Mouse (Mus musculus) right cerebral cortex, postnatal 25 days (tissue): ENCODE results near the gene Gm49373.
A peak's percentile ranks its signal among the peaks of the same experiment; 100 is the strongest.

ENCODE experiments used
- DNase-seq: peaks from one replicate; pipeline ENCODE4 v3.0.0; 2022

Gene Gm49373

DNA sequence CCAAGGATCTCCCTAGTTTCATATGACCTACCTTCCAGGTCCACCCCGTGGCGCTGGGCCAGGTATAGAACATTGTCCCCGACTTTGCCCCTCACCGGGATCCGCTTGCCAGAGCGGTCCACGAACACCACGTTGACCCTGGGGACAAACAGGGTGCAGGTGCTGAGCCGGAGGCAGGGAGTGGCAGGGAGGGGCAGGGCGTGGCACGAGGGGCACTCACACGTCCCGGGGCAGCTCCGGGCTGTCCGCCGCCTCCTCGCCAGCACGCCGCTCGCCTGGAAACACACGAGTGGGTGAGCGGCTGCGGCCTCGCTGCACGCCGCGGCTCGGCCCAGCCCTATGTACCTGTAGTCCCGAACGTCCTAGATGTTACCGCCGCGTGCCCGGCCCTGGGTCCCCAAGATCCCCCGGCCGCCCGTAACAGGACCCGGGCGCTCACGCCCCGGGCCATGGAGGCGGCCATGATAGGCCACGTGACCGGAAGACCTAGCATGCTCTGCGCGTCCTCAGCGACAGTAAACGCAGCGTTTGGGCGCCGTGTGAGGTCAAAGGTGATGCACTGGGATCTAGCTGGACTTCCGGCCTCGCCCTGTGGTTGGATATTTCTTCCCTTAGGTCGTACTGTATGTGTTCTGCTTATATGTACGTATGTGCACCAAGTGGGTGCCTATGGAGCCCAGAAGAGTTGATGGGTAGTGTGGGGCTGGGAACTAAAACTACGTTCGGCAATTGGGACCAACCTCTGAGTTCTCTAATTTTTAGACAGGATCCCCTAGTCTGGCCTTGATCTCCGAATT, at the start of gene Gm49373, which contains the start of gene Fdx1l:
Gene Gm49373, minus strand, starts transcription at position 53 of the 797 bp plus-strand sequence.
Gene Fdx1l, minus strand, starts transcription at position 571 of the 797 bp plus-strand sequence.
- peak; percentile 91 for DNase-seq

DNA sequence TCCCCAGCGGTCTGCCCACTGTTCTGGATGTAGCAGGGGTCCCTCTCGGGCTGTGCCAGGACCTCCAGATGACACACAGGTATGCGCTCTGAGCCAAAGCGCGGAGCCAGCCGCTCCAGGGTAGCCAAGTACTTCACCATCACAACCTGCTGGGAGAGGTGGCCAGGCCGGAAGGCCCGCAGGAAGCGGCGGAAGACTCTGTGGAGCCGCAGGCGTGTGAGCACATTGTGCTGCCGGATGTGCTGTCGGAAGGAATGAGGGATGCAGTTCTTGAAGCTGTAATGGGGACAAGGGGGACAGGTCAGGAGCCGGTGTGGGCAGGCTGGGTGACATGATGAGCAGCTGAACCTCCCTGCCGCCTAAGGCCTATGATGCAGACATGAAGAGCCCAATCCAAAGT, 48.6 kb upstream of the Gm49373 start:
- DNase-seq: no peak

DNA sequence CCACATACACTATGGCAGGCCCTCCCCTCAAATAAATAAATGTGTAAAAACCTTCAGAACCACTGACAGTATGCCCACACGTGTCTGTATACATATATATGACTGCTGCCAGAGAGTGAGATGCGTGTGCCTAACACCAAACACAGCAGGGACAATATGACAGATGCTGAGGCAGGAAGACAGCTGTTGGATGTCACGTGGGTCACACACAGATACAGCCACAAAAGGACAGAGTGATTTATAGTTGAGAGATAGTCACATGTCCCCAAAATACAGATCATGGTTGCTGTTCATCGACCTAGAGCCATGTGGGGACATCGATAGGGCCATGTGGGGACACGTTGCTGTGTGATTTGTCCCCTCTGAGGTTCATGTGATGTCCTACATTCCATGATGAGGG, 44.2 kb upstream of the Gm49373 start:
- no peak for DNase-seq

DNA sequence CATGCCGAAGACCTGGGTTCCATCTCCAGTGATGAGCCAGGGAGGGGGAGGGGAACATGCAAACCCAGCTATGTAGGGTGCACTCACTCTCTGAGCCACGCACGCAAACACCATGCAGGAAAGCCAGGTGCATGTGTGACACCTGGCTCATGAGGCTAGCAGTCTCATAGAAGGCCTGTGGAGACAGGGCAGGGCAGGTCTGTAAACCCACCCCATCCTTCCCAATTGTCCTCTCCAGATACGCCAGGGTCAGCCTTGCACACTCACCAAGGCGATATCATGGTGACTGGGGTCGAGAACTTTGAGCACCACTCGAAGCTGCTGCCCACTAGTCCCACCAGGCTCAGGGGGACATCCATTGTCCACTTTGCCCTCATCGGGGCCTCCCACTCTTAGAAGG, 42.2 kb upstream of the Gm49373 start:
- no peak for DNase-seq

DNA sequence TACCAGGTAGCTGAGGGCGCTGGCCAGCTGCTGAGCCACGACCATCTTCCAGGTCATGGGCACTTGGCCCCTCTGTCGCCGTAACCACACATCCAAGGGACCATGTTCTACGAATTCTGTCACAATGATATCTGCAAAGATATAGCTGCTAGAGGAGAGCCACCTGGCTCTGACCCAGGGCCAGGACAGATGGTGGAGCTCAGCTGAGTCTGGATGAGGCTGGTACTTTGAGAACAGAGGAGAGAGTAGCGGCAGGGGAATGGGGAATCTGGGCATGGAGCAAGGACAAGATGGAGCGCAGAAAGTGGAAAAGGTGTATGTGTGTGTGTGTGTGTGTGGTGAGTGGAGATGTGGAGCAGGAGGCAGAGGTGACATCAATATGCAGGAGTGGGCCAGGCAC, 41.3 kb upstream of the Gm49373 start:
- DNase-seq: no peak

DNA sequence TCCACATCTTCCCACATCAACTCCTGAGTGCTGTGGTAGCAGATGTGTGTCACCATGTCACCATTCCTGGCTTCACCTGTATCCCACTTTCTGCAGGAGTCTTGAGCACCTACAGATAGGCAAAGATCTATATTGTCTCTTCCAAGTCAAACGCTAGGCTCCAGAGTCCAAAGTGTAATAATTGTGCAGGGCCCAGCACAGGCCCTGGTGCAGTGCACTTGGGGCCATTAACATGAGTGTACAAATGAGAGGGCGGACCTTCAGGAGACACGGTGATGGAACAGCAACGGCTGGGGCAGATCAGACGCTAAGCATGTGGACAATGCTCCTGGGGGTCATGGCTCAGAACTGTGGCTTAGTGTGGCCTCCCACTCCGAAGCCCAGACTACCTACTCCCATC, 40.9 kb upstream of the Gm49373 start:
- no peak for DNase-seq

DNA sequence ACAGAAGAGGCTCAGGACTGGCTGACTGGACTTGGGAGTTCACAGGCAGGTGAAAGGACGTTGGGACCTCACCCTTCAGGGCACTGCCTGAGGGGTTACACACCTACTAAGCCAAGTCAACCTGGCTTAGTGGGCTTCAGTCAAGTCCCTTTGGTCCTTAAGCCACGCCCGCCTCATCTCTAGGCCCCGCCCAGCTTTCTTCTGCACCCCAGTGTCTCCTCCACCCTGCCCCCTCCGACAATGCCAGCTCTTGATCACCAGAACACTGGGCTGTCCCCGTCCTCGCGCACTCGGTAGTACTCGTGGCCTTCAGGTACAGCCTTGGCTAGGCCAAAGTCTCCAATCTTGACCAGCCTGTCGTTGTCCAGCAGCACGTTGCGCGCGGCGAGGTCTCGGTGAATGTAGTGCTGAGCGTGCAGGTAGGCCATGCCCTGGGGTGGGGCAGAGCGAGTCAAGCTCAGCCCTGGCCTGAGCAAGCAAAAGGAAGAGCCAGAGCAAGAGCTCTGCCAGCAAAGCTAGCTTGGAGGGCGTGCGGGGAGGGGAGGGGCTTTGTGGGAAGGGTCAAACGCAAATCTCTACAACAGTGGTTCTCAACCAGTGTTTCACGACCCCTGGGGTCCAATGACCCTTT, 34.8 kb upstream of the Gm49373 start:
- DNase-seq: no peak

DNA sequence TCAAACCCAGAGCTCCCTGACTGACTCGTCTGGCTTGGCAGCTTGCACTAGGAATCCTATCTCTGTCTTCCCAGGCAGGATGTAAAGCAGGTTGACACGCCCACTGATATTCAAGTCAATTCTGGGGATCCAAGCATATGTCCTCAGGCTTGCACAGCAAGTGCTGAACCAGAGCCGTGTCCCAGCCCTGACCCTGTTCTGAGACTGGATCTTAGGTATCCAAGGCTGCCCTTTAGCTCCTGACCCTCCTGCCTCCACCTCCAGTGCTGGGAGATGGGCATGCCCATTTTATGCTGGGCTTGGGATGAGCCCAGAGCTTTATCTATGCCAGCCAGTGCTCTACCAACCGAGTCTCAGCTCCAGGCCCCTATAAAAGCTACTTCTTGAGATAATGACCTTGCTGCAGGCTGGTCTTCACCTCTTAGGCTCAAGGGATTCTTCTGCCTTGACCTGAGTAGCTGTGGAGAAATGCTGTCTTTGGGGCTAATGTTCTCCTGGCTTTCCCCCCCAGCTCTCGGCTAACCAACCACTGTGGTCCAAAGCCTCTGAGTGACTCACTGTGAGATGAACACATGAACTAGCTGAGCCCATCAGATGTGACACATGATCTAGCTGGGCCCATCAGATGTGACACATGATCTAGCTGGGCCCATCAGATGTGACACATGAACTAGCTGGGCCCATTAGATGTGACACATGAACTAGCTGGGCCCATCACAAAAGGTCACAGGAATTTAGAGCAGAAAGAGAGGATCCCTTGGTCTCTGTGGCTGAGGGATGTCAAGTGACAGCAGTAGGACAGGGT, 33.1 kb upstream of the Gm49373 start:
- DNase-seq: no peak

DNA sequence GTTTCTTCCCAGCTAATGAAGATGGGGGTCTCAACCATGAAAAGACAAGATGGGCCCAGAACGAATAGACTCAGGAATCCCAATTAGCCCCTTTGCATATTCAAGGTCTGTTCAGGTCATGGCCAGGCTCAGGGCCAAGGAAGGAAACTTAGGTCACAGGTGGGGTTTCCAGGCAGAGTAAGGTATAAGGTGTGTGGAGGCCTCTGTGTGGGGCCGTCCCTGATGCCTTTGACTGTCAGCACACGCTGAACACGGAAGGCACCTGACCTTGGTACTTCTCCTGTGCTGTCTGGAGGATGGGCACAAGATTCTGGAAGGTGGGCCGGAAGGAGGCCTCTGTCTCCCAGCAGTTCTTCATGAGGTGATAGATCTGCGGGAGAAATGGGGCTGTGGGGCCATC, 31.9 kb upstream of the Gm49373 start:
- DNase-seq: no peak

DNA sequence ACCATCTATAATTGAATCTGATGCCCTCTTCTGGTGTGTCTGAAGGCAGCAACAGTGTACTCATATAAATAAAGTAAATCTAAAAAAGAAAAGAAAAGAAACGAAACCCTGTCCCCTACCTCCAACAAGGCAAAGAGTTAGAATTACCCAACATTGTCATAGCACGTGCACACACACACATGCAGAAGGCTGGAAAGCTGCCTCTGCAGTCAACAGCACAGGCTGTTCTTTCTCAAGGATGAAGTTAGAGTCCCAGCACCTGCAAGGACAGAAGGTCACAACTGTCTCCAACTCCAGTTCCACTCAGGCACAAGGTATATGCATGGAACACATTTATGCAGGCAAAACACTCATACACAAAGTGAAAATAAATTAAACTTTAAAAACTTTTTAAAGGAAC, 29.2 kb upstream of the Gm49373 start:
- DNase-seq: no peak

DNA sequence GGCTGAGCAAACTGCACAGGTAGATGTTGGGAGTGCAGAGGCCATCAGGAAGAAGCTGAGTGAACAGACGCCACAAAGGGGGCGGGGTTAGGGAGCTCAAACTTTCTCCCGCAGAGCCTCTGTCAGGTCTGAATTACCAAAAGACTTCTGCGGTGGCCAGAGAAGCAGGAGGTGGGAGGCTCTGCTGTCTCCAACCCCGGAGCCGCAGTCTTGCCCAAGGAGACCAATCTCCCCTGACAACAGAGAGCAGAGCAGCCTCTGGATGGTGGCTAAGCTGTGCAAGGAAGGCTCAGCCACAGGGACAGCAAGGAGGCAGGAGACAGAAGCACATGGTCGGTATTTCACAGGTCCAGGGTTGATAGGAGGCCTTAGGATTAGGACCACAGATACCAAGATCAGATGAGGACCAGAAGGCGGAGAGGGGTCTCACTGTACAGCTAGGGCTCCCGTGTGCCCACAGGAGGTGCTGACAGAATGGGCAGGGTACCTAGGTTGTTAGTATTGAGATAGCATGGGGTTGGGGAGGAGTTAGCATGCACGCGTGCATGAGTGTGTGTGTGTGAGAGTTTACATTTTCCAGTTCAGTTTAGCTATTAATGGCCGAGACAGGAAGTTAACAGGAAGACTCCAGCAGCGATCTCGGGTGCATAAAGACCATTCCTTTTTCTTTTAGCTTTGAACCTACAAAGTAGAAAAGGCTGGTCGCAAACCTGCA, 27.7 kb upstream of the Gm49373 start:
- DNase-seq: no peak

DNA sequence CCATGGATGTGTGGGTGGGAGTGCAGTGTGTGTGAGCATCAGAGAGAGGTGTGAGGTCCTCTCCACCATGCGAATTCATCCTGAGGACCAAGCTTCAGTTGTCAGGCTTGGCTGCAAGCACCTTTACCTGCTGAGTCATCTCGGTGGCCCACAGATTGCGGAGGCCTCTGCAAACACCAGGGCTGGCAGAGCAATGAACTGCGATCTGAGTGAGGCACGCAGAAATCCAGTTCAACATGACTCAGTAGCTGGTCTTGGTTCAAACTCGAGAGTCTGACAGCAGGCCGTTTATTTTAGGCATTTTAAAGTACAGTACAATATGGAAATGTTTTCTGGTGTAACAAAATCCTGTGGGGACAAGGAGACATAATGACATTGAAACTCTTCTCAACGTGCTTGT, 24.9 kb upstream of the Gm49373 start:
- DNase-seq: peak; percentile 71

DNA sequence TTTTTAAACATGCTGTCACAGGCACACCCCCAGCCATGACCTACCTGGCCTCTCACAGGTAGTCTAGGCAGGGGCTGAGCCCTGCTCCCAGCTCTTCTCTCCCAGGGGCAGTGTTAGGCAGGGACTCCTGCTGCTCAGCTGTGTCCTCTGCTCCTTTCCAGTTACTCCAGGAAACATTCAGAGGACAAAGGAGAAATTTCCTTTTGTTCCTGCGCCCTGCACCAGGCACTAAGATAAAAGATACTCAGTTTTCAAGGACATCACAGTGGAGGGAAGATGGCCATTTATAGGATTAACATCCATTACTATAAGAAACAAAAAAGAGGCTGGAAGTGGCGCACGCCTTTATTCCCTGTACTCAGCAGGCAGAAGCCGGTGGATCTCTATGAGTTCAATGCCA, 23.1 kb upstream of the Gm49373 start:
- DNase-seq: no peak

DNA sequence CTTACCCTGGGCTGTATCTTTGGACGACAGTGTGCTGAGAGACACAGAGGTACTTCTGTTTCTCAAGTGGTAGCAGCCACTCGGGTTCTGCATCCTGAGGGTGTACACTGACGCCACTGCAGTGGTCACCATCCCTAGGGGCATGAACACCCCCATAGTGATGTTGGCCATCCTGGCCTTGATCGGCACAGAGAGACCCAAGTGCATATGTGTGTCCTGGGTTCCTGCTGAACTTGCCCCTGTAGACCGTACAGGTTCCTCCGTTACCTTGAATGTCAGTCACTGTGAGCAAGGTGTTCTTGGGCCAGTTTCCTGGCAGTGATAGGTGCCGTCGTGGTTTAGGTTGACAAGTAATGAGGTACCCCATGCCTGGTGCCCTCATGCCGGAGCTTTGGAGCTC, 20.5 kb upstream of the Gm49373 start:
- no peak for DNase-seq

DNA sequence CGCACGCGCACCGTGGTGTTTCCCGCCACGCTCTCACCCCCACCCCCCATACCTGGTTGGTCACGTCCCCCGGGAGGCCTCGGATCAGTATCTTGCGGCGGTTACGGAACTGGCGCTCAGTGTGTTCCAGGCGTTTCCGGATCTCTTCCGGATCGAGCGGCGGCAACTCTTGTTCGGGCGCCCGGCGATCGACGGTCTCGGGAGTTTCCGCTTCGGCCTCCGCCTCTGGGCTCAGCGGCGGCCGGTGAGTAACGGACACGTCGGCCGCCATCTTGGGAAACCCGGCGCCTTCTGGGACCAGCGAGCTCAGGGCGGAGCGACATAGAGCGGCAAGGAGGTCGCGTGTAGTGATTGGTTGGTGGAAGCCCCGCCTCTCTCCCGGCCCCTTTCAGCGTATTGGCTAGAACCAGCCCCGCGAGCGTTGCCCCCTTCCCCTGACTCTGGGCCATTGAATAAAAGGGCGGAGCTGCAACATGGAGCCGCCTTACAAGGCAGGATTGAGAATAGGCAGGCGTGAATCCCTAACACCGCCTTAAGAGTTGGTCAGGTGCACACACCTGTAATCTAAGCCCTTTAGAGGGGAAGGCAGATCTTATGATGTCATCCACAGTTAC, 18.9 kb upstream of the Gm49373 start, which contains the start of the genes Gm38431 and Raver1:
Gene Gm38431, minus strand, starts transcription at position 291 of the 614 bp plus-strand sequence.
Gene Raver1, minus strand, starts transcription at position 302 of the 614 bp plus-strand sequence.
- peak; percentile 97 for DNase-seq

DNA sequence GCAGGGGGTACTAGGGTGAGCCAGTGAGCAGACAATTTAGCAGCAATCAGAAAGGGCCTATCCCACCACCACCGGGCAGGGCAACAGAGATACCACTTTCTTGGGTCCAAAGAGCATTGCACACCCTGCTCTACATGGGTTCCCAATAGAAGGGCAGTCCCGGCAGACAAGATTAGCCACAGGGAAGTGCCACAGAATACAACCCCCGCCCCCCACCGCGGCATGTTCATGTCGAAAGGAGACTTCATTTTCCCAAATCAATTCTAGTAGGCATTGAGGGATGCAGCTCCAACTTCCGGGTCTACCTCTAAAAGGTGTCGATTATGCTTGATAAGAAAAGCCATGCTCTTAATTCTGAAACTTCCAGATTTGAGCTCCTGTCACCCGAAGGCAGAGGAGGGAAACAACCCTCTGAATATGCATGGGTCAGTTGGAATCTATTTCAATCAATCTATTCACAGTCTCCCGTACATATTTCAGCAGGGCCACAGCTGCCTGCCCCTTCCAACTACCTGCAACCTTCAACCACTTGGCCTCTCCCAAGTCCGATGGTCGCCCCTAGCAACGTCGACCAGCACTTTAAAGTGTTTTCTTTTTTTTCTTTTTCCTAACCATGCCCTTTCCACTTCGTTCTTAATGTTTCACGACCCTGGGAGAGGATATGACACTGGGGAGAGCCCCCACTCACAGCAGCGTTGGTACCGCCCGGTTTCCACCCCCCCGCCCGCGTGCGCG, 18.2 kb upstream of the Gm49373 start:
- DNase-seq: no peak

DNA sequence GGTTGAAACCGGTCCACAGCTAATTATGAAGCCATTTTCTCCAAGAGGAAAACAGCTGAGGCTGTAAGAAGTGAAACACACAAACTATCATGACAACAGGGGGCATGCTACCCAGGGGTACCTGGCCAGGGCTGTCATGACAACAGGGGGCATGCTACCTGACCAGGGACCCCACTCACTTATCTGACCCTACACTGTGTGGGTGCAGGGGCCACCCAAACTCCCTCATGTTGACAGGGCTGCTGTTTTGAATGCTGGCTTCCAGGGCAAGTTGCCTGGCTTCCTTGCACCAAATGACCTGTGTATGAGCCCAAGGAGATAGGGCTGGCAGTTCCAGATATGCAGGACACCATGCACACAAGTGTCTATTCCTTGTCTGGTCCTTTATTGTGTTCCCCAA, 17.6 kb upstream of the Gm49373 start:
- no peak for DNase-seq

DNA sequence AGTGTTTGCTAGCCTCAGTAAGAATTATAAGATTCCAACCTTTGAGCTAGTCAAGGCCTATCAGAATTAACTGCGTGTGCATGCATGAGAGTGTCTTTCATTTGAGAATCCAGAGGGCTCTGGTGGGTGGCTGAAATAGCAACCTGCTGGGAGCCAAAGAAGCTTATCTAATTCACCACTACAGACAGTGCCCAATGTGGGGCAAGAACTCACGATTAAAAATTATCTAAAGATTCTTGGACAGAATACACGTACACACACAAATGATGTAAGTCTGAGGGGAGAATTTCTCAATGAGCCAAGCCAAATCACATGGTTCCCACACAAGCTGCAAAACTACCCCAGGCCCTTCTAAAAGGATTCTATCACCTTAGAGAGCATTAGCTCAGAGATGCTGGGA, 10.4 kb upstream of the Gm49373 start:
- DNase-seq: no peak

DNA sequence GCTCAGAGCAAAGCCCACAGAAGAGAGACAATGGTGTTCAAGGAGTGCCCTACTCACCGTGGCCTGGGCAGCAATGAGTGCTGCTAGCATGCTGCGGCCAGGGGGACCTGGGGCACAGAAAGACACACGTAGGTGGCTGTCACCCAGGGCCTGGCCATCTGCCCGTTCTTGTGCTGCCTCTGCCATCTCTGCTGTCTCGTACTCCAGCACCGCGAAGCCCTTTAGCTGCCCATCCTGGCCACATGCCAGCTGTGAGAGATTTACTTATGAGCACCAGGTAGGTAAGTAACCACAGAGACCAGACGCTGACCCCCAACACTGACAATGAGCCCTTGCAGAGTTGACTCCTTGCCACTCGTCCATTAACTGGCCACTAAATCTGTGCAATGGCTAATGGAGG, 8.2 kb upstream of the Gm49373 start:
- no peak for DNase-seq

DNA sequence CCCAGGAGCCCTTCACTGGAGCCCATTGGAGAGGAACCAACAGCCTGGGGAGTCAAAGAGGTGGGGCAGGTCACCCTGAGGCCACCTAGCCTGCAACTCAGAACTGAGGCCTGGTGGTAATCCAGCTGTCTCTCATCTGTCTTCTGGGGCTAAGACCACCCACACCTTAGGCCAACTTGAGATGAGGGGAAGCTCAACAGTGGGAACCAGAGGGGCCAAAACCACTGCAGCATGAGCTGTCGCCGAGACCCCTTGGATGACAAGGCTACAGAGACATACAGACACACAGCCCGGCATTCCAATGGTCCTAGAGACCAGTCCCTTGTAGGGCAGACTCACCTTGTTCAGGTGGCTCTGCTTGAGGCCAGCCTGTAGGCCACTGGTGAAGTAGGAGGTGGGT, 2.7 kb upstream of the Gm49373 start:
- DNase-seq: no peak

DNA sequence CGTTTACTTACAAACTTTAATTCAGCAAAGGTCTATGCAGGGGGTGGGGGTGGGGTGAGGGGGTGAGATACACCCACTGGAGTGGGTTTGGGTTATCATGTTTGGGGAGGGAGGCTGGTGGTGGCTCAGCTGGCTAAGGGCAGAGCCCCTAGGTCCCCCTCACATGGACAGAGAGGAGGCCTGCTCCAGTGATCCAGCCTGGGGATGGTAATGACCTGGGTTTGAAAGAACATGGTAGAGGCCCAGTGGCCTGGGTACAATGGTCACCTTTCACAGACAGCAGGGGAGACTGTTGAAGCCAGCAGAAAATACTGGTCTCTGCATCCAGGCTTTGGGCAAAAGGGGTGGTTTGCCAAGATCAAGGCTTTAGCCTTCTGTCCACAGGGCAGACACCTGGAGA, 1.3 kb upstream of the Gm49373 start:
- no peak for DNase-seq

DNA sequence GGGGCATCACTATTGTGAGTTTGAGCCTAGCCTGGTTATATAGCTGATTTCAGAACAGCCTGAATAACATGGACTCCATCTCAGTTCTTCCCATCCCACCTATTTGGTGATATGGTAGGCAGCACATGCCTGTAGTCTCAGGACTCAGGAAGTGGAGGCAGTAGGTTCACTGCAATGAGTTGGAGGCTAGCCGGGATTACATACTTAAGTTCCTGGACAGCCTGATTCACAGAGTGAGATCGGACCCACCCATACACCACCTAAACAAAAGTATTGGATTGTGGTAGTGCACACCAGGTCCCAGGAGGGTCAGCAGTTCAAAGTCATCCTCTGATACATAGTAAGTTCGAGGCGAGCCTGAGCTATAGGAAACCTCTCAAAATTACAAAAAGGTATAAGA, 255 bp downstream of the Gm49373 start:
- DNase-seq: no peak
